Comparison of ENCODE assay signal across 10 mouse cellular contexts in genomic region chr6:29672563-29673411, GRCm38 (mm10). TPM values are rescaled to one million over a fixed set of nuclear protein-coding genes. Genes with fewer than 3 reads are reported as not detected.
DNase-seq lines count a peak whose midpoint lies in the region; ATAC-seq and TF ChIP-seq lines count a peak whose summit lies in the region.
"Had no signal": no experiment of that assay in that cellular context is flagged by ENCODE, and none has a peak within 500 bp of the region (broad histone marks: within the 10 kb centered on the region; RNA-seq: fewer than 3 reads in every experiment).

No protein-coding gene starts in this region.

- H3K9ac ChIP-seq in hindbrain, embryonic 16.5 days (ENCODE audit: low read depth, low read length), result peak overlapping the region; percentile 15; the same call in 1 of the 2 replicates
- H3K9ac ChIP-seq: lung, embryonic 15.5 days had no signal

- H3K36me3 ChIP-seq in hindbrain, embryonic 16.5 days (ENCODE audit: control insufficient read depth, insufficient read depth, low read length), result no peaks in the 10 kb centered on the region
- H3K36me3 ChIP-seq: lung, embryonic 15.5 days had no signal

- H3K4me3 ChIP-seq in hindbrain, embryonic 16.5 days (ENCODE audit: low read length), result no peak overlapping the region
- H3K4me3 ChIP-seq in olfactory bulb, adult 2 months (ENCODE audit: insufficient read depth, low read depth, low read length), result no peak overlapping the region; the same call in 1 of the 2 replicates
- H3K4me3 ChIP-seq: lung, embryonic 15.5 days had no signal

- H3K4me1 ChIP-seq in hindbrain, embryonic 16.5 days (ENCODE audit: control insufficient read depth, insufficient read depth, low read depth, low read length), result peaks cover 3% of the 10 kb centered on the region; the same call in 1 of the 2 replicates
- H3K4me1 ChIP-seq in olfactory bulb, adult 2 months (ENCODE audit: control insufficient read depth, insufficient read depth, low read length), result peaks cover 13% of the 10 kb centered on the region
- H3K4me1 ChIP-seq: lung, embryonic 15.5 days had no signal

- H3K4me2 ChIP-seq in hindbrain, embryonic 16.5 days (ENCODE audit: low read length), result no peak overlapping the region
- H3K4me2 ChIP-seq: lung, embryonic 15.5 days had no signal

- H3K27me3 ChIP-seq in hindbrain, embryonic 16.5 days (replicated peaks; ENCODE audit: control insufficient read depth, insufficient read depth, low read length), result no peaks in the 10 kb centered on the region
- H3K27me3 ChIP-seq: lung, embryonic 15.5 days had no signal

- intact Hi-C loops in left cerebral cortex, postnatal 10 days (cut with DNase I), result no loop called here

- 27% methylated on average over 12 of the region's 12 CpGs for WGBS in hindbrain, embryonic 16.5 days
- WGBS in olfactory bulb, adult 2 months, result 26% methylated on average over 12 of the region's 12 CpGs

- DNase-seq in embryo, embryonic 9.5 days (ENCODE audit: extremely low spot score), result peak; percentile 8
- DNase-seq in embryo, embryonic 10 days (ENCODE audit: low spot score), result no peak
- DNase-seq in left cerebral cortex, adult 8-10 months (ENCODE audit: low spot score in 2 of 2), result peak; percentile 27 to 33
- DNase-seq in left cerebral cortex, postnatal 10 days (ENCODE audit: extremely low spot score in 1 of 2, low spot score in 2 of 2), result no peak
- no peak for DNase-seq in heart, postnatal 4 days
- no peak for DNase-seq in lung, postnatal 36 days
- DNase-seq: kidney, adult 8-10 months had no signal

- no peak for TF ChIP-seq POLR2A in olfactory bulb, adult 2 months (IDR thresholded peaks at IDR 0.05; ENCODE audit: insufficient read depth, low read depth, low read length)

- H3K9me3 ChIP-seq in hindbrain, embryonic 16.5 days (ENCODE audit: control insufficient read depth, low read length), result no peaks in the 10 kb centered on the region
- H3K9me3 ChIP-seq: lung, embryonic 15.5 days had no signal

- peak overlapping the region; percentile 59; the same call in 1 of the 2 replicates for H3K27ac ChIP-seq in hindbrain, embryonic 16.5 days (ENCODE audit: low read depth, low read length)
- H3K27ac ChIP-seq in olfactory bulb, adult 2 months (ENCODE audit: insufficient read depth, low read depth, low read length), result peak overlapping the region; percentile 99
- H3K27ac ChIP-seq: lung, embryonic 15.5 days had no signal

- no peak for TF ChIP-seq CTCF in olfactory bulb, adult 2 months (IDR thresholded peaks at IDR 0.05; ENCODE audit: insufficient read depth, low read depth, low read length)

- ATAC-seq in hindbrain, embryonic 16.5 days, result no peak

RNA-seq across cellular contexts. Expression of gene Tspan33, which starts 21.2 kb away (rescaled TPM):
- total RNA-seq in left cerebral cortex, adult 8-10 months (2022), result 10 to 100 TPM; 19.8 to 26.5 (median 21.7) TPM
- total RNA-seq in left cerebral cortex, postnatal 10 days (2021), result 10 to 100 TPM; 18.8 to 20.4 TPM
- 10.8 and 15.2 TPM in 2 replicates for polyA plus RNA-seq in hindbrain, embryonic 16.5 days (2015; fragmentation: Nextera tagmentation; extraction: Ambion mirVana)
- not detected in 2 replicates for polyA plus RNA-seq in olfactory bulb, adult 2 months (2012; ENCODE audit: insufficient read depth, insufficient read length, low replicate concordance, missing spikeins)
- total RNA-seq in heart, postnatal 4 days (2021), result 1 to 10 TPM in 1 of 2 experiments, under 1 TPM in 1; 0.93 to 1.4 TPM

Comparison
In these comparisons a context has a peak if more than half of its experiments do, and no peak if none do; other contexts are left out.
1. DNase-seq: peak in embryo, embryonic 9.5 days (single experiment) and left cerebral cortex, adult 8-10 months (2 of 2); none in embryo, embryonic 10 days (single experiment), left cerebral cortex, postnatal 10 days (0 of 2), heart, postnatal 4 days (single experiment) and lung, postnatal 36 days (single experiment).
2. RNA of gene Tspan33, which starts 21.2 kb away (total RNA-seq): 19.8 to 26.5 TPM in left cerebral cortex, adult 8-10 months and 18.8 to 20.4 TPM in left cerebral cortex, postnatal 10 days; 0.93 to 1.4 TPM in heart, postnatal 4 days; every median in the first group is over 4 times any median in the second.